Mouse (Mus musculus) retina, adult 2 months (tissue): ENCODE measurements at regions not wholly inside any gene's neighbourhood (a gene's known extent, or its start where the extent isn't known, plus 50 kb on each side); places are given as distances from the start of the nearest gene placed in this dataset.

Experiments
- DNase-seq: peaks from one replicate; pipeline ENCODE4 v3.0.0-alpha.2; 2012; ENCODE audit warnings: low read depth, low spot score

- no peak for DNase-seq
These were observed 78.1 kb downstream of the Fam204a start for GRCm38 (mm10) chr19:60148313-60148965.

DNA sequence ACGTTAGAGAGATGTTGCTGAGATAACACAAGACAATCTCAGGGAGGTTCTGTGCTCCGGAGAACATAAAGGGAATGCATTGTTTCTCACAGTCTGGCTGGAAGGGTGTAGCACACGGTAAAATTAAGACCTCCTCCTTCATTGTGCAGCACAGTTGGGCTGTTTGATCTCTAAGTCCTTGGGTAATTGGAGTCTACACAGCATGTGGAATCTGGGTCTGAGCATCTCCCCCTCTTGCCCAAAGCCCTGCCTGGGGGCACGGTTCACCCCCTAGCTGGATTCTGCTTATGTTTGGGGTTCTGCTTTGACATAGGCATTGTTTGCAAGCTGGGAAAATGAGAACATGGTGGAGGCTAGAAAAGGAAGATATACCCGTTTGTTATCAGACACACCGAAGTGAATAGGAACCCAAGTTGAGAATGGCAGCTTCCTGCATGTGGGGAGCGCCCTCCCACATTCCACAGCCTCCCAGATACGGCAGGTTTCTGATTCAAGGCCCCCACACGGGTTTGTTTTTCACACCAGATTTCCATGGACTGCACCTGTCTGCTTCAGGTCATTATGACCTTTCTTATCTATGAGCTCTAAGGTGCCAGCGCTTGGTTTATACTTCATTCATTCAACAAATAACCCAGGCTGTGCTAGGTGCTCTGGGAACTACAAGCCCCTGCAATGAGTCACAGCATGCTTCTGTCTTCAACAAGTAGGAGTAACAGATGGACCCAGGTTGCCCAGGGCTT is 79.9 kb downstream of the Fam204a start:
- no peak for DNase-seq

DNA sequence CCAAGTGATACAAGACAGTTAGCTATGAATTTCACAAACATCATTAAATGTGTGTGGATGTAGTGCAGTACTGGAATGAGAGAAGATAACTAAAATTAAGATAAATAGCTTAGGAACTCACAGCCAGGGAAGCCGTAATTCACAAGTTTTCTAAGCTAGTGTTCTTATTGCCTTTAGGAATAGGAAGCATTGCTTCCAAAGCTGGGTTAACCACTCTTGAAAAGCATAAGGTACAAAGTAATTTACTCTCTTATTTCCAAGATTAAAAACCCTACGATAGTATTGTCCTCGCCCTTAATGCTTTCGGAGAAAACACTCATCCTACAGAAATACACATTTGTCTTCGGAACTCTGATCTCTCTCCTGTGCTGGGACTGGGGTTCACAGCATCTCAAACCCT is 81.3 kb downstream of the Fam204a start:
- no peak for DNase-seq

- peak; percentile 64 for DNase-seq
These were observed 82.0 kb downstream of the Fam204a start for GRCm38 (mm10) chr19:60144336-60144989.

GRCm38 (mm10) chr19:60138881-60139280 is 87.6 kb downstream of the Fam204a start:
- DNase-seq: no peak

- DNase-seq: no peak
These were observed 90.0 kb downstream of the Fam204a start for GRCm38 (mm10) chr19:60136491-60136890.

GRCm38 (mm10) chr19:60134447-60135328 is 91.8 kb downstream of the Fam204a start:
- DNase-seq: no peak

- no peak for DNase-seq
These were observed 96.9 kb downstream of the Fam204a start for GRCm38 (mm10) chr19:60129635-60130034.

- DNase-seq: no peak
These were observed 101.9 kb downstream of the Fam204a start for GRCm38 (mm10) chr19:60124638-60125037.

DNA sequence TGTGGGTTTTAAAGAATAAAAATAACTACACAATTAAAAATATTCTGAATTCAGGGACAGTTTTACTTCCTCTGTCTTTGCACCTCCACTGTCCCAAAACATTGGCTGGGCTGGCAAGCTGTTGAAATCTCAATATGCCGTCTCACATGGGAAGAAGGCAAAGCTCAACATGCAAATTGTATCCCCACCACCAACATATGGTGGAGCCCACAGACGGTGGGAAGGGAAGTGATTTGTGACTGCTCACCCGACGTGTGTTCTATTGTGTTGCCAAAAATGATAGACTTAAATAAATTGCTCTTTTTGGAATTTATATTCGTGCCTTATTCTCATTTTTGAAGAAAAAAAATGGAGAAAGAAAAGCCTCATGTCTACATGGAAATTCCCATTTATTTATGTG is 105.6 kb downstream of the Fam204a start:
- no peak for DNase-seq

- DNase-seq: no peak
These were observed 107.5 kb downstream of the Fam204a start for GRCm38 (mm10) chr19:60119051-60119450.

DNA sequence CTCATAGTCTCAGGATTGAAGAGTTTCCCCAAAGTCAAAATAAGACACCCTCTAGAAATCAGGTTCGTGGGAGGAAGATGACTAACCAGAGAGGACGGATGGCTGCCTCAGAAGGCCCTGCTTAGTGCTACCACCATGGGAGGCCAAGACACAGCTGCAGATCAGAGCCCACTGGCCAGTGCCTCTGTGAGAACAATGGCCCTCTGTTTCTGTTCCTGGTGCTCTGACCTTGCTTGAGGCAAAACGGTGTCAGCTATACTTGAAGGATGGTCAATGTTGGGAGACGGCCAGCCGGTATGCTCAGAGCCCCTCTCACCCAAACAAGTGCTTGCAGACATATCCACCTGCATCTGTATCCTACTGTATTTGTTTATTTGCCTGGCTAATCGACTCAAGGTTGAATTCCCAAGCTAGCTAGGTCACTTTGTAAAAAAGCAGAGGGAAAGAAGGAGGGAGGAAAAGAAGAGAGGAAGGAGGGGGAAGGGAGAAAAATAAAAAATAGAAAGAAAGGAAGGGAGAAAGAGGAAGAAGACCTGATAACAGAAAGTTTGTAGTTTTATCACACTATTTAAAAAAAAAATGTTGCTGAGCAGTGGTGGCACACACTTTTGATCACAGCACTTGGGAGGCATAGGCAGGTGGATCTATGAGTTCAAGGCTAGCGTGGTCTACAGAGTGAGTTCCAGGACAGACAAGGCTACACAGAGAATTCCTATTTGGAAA is 112.7 kb downstream of the Fam204a start:
- no peak for DNase-seq

GRCm38 (mm10) chr19:60110278-60110677 is 116.2 kb downstream of the Fam204a start:
- DNase-seq: no peak

GRCm38 (mm10) chr19:60109488-60109887 is 117.0 kb downstream of the Fam204a start:
- no peak for DNase-seq

DNA sequence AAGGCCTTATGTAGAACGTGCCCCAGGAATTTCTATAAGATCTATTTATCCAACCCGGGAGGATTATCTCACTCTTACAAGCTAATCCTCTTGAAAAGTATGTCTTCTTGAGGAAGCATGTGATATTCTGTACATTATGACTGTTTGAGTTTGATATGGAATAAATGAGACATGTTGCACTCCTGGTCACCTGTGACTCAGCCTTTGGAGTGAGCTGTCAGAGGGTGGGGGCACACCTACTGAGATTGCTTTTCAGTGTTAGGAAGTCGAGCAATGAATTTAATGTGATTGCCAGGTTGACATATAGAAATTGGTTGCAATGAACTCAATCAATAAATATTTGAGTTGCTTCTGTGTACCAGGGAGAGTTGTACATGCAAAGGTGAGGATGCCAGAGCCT is 128.6 kb downstream of the Fam204a start:
- DNase-seq: no peak

DNA sequence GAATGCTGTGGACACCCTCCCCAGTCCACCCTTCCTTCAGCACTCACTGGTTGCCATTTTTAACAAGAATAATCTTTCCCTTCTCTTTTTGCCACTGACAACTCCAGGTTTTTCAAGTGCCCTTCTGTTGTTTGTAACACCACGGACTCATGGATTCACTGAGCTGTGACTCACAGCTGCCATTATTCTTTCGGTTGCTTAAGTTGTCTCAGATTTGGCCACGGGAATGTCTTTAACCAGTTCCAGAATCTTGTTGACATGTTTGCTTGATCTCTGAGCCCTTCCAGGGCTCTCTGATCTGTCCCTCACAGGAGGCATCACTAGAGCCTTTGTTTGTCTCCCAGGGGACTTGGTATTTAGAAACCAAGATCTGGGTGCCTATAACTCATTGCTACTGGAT is 131.5 kb upstream of the Rab11fip2 start:
- DNase-seq: no peak

GRCm38 (mm10) chr19:60073328-60073727 is 129.9 kb upstream of the Rab11fip2 start:
- no peak for DNase-seq

DNA sequence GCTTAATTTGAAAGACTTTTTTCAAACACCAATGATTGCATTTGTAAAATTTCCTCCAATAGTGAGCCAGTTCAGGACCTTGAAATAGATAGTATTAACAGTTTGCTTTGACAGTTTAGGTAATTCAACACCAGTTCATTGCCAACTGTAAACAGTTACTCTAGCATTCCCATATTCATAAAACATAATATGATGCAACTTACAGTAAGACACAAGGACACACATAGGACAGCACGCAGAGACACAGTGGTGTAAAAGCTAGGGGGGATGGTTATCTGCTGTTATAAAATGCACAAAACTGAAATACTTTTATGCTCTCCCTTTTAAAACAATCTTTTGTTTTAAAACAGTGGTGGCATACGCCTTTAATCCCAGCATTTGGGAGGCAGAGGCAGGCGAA is 122.7 kb upstream of the Rab11fip2 start:
- no peak for DNase-seq

DNA sequence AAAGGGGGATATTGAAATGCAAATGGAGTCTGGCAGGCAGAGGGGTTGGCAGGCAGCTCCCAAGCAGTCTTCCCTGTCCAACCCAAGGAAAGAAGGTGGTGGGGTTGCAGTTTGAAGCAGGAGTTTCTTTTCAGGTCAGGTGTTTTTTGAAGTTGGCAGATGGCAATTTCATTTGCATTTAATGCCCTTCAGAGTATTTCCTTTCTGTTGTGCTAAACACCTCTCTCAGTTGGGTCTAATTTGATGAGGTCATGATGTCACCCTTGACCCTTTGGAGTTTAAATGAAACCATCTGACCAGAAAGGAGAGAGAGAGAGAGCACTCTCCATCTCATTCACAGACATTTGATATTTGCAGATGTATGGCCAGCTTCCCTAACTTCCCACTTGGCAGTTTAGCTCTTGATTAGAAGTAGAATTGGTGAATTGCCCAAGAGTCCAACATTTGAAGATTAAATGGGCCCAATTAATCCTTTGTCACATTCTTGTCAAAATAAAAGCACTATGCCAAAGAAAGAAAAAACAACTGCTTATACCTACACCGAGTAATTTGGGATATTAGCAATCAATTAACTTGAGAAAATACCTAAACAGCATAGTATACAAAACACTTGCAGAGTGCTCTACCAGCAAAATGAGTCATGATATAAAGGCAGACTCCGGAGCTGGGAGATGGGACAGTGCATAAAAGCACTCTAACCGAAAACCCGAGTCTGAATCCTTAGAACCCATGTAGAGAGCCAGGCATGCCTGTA is 111.8 kb upstream of the Rab11fip2 start:
- no peak for DNase-seq

- no peak for DNase-seq
These were observed 107.7 kb upstream of the Rab11fip2 start for GRCm38 (mm10) chr19:60051151-60051550.
